Mouse (Mus musculus): ENCODE results near the gene Rpn2.

The Rpn2 gene

DNA sequence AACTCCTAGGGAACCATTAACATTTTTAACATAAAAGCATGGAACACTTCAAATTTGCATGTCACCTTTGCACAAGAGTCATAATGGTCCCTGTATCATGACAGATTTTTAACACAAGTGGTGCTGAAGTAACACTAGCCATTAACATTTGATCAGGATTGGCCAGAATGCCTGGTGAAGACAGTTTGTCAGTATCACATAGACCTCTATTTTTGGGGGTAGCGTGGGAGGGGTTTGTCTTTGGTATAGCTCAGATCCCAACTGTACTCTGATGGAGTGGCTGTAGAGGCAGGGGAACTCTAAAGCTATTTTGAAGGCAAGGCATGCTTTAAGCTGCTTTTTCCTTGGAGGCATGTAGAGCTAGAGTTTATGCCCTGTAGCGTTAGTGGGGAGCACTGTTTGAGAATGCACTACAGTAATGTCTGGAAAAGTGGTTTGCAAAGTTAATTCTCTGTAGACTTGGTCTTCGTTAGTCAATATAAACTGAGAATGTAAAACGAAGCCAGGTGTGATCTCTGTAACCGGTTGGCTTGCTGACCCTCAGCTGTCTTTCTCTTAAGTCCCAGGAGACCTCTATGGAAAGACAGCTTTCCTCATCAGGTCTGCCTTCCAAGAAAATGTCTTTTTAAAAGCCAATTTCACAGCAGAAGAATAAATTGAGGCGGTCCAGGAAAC lies 32.3 kb downstream of the Rpn2 start:
- DNase-seq: no peak

DNA sequence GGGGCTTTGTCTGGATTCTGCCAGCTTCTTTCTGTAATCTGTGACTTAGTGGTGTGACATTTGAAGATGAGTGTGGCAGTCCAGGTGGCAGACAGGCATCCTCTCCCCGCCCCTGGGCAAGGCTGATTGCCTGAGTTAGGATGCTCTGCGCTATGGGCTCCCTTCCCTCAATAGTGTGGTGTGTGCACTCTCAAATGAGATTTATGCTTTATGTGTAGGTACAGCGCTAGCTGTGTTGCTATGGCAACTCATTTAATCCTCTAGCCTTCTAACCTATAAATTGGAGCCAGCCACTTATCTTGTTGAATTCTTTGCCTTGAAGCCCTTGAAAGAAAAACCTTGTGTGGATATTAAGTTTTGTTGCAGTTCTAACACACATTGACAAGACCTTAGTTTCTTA lies 34.9 kb downstream of the Rpn2 start:
- DNase-seq: no peak

DNA sequence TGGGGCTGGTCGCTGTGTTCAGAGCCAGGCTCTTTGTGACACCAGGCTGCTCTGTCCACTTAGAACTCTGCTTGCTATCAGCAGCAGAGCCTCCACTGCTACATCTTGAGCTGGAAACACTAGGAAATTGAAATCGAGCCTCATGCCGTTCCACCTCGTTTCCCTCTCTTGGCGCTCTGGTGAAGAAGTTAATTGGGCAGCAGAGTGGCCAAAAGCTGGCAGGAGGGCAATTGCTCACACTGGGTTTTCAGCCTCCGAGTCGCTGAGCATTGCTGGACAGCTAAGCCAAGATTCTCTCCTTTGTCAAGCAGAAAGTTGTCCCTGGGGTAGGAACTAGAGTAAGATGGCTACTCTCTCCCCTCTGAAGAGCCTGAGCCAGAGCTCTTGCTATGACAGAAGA lies 35.5 kb downstream of the Rpn2 start:
- peak; percentile 30 for DNase-seq

DNA sequence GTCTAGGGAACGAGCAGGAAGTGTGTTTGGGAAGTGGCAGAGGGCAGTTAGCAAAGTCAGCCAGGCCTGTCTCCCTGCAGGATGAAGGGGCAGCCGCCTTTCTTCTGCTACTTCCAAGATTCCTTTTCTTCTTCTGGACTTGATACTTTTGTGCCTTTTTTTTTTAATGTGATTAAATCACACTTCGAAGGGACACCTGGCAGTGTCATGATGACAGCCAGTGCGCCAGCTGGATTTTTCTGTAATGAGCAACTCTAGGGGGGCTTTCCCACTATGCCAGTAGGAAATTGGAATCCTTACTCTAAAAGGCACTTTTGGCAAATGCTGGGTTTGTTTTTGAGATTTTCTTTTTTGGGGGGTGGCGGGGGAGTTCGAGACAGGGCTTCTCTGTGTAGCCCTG lies 36.7 kb downstream of the Rpn2 start:
- DNase-seq: no peak

DNA sequence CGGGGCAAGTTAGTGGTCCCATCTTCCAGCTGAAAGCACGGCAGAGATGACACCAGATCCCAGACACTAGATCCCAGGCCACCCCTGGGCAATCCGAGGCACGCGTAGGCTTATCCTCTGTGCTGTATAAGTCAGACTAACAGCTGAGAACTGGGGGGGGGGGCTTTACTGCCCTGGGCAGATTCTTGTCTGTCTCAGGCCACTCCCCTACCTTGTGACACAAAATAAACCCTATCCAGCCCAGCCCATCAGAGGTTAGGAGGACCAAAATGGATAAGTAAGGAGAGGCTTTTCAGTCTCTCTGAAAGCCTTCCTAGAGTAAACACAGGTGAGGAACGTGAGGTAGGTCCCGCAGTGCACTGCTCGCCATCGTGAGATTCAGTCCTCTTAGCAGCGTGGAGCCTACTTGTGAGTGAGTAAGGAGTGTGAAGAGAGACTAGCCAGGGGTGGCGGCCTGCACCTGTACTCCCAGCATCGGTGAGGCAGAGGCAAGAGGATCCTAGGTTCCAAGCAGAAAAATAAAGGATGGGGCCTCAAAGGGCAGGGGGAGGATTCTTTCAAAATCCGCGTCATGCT lies 37.6 kb downstream of the Rpn2 start:
- DNase-seq: no peak

- DNase-seq: no peak
Measured at GRCm38 (mm10) chr2:157317220-157317619, 38.4 kb downstream of the Rpn2 start.

GRCm38 (mm10) chr2:157320135-157320534 lies 41.3 kb downstream of the Rpn2 start:
- no peak for DNase-seq

GRCm38 (mm10) chr2:157320886-157321285 lies 42.1 kb downstream of the Rpn2 start:
- no peak for DNase-seq

DNA sequence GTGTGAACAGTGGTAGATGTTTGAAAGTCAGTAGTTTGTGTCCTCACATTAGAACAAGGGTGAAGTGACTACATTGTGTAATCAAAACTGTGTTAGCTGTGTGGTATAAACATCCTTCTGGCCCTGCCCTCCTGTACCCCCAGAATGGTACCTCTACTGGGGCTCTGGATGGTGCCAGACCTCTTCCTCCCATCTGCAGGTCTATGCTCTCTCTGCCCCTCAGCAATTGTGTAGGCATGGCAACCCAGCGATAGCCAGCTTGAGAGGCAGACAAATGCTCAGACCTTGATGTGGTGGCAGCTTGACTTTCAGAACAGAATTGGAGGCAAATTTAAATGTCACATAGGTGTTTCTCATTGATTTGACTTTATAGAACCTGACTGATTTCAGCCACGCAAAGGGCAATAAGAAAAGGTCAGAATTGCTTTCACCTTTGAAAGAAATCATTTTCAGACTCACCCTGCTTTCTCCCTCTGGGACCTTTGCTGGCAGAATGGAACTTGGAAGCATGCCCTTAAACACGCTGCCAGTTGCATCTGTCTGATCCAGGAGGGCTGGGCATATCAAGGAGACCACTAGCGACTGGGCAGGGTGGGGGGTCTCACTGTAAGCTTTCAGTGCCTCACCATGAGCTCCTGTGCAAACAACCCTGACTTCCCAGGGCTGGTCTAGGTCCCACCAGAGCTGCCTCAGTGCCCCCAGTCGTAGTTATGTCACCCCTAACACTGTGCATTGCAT lies 43.4 kb downstream of the Rpn2 start:
- no peak for DNase-seq

DNA sequence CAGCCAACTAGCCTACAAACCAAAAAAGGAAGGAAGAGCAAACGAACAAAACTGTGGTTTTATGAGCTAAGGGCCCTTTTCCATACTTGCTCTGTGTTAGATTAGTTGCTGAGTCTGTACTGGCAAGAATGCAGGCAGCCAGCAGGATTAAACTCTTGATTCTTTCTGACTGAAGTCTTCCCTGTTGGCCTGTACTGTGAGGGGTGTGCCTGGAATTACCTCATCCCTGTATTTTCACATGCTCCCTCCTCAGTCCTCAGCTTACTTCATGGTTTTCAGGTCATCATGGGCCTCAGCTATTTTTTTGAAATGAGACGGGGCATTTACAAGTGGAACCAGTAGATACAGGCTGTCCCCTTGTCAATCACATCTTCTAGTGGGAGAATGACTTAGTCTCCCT lies 46.4 kb downstream of the Rpn2 start:
- DNase-seq: no peak

GRCm38 (mm10) chr2:157328106-157328505 lies 49.3 kb downstream of the Rpn2 start:
- no peak for DNase-seq

DNA sequence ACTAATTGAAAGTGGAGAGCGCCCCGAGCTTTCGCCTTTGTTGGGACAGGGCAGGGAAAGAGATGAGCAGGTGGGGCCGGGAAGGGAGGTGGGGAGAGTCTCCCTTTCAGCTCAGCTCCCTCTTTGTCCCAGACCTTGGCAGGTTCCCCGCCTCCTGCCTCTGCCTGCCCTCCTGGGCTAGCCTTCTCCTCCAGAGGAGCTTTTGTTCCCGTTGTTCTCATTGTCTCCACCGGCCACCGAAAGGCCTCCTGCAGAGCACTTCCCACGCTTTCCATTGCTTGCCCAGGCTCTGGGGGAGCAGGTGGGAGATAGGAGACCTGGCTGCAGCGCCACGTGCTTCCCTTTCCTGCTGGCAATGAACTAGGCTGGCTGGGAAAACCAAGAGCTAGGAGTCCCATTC lies 49.8 kb downstream of the Rpn2 start:
- DNase-seq: no peak

DNA sequence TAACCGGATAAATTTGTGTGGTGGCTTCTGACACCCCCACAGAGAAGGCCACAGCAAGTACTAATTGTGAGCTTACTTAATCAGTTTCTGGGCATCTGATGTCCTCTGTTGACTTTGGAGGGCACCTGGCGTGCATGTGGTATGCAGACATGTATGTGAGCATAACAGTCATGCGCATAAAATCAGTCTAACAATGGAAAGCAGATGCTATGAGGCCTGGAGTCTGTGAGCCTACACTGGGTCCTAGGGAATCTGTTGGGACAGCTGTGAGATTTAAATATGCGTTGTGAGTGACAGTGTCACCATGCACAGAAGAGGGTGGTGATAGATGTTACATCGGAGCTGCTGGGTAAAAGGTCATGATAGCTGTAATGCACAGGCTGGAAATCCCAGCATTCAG lies 53.2 kb downstream of the Rpn2 start:
- no peak for DNase-seq

DNA sequence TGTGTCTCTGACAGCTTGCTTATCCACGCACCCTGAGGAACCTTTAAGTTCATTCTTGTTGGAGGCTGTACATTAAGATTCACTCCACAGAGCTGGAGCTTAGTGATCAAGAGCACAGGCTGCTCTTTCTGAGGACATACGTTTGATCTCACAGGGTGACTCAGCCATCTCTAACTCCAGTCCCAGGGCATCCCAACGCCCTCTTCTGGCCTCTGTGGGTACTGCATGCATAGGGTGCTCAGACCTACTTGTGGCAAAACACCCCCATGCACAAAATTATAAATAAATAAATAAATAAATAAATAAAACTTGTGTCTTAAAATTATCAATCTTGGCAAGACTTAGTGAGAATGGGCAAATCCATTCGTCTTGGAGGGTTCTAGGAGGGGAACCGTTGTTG lies 59.8 kb downstream of the Rpn2 start:
- peak; percentile 58 for DNase-seq

- no peak for DNase-seq
Measured at GRCm38 (mm10) chr2:157339532-157339931, 60.7 kb downstream of the Rpn2 start.

- DNase-seq: peak; percentile 26
Measured at GRCm38 (mm10) chr2:157340221-157340741, 61.5 kb downstream of the Rpn2 start.

DNA sequence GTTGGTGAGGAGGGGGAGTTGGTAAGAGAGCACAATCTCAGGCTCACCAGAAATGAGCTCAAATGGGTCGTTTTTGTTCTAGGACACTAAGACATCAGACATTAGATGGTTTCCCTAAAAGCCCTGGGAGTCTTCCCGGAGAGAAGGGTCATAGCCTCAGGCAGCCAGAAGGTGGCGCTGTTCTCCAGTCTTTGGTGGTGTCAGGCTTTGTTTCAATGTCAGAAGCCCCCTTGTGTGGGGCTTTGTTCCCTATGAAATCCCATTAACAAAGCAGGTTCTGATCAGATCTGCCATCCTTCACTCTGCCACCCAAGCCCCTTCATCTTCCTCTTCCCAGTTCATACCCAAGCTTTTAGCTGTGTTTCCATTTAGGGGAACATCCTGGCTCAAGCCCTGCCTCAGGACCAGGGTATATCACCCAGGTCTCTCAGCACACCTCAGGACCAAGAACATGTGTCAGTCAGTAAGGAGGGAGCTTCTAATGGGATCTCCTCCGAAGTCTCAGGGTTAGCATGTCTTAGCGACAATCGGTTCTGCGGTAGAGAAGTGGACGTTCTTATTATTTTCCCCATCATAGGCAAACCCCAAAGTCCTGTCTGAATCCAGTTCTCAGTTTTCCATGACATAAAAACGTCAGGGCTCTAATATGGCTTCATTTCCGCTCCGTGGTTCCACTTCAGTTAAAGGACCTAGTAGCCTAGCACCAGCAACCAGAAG lies 62.9 kb downstream of the Rpn2 start:
- DNase-seq: peak; percentile 64

DNA sequence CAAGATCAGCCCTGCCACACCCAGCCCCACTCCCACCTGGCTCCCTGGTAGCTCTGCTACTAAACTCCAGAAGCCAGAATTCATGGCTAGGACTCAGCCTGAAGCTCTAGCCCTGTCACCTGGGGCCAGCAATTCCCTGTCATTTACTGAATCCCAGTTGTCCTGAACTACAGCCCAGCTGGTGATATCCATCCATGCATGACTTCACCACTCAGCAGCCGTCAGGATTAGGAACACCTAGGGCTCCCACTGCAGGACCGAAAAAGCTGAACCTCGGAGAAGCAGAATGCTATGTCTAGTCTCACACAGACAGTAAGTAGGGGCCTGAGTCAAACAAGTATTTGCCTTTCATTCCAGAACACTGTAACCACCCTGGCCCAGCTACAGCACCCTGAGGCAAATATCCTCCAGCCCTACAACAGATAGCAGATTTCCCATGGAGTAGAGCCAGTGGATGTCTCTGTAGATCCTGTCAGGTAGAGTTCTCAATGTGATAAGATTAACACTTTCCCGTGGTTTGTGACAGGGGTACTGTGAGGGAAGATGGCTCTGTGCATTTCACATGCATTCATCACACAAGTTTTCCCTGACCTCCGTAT lies 63.6 kb downstream of the Rpn2 start:
- no peak for DNase-seq

- no peak for DNase-seq
Measured at GRCm38 (mm10) chr2:157343337-157343736, 64.5 kb downstream of the Rpn2 start.

GRCm38 (mm10) chr2:157347361-157348159 lies 68.7 kb downstream of the Rpn2 start, which contains the start of gene Ghrh:
TSS of gene Ghrh (minus strand) at chr2:157347506.
- DNase-seq: peak; percentile 27

- peak; percentile 25 for DNase-seq
Measured at GRCm38 (mm10) chr2:157349121-157349778, 70.4 kb downstream of the Rpn2 start.
